Mouse (Mus musculus): ENCODE measurements at regions not wholly inside any gene's neighbourhood (a gene's known extent, or its start where the extent isn't known, plus 50 kb on each side); places are given as distances from the start of the nearest gene placed in this dataset.
"Not testable (repeated sequence)": the region's sequence is repeated elsewhere in the genome, so short reads cannot be mapped to it uniquely, and the experiment has no call there.

DNA sequence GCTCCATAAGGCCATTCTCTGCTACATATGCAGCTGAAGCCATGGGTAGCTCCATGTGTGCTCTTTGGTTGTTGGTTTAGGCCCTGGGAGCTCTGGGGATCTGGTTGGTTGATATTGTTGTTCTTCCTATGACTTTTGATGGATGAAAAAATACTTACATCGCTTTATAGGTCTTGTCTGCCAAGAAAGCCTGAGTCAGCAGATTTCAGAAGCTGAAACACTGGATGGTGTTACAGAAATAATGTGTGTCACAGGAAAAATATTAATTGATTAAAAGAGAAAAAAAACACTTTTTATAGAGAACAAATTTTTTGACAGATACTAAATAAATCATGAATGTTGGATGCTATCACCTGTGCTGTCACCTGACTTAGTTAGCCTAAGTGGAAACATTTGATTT lies 52.4 kb upstream of the Plxna2 start:
- no peak for DNase-seq (ENCODE audit: low spot score)

DNA sequence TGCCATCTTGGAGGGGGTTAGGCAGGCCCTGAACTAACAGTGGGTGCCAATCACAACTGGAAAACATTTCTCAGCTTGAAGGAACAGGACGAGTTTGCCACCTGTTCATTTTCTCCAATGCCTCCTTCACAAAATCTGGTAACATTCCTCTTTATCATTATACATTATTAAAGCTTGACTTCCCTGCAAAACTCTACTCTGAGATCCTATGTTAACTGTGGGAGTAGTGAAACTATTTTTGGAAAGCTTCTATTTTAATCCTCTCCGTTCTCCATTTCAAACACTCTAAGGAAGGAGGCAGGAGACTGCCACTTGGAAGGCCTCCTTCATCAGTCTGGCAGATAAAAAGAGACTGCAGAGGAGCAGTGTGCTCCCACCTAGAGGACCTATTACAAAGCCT lies 54.1 kb upstream of the Plxna2 start:
- DNase-seq (ENCODE audit: low spot score) = no peak

DNA sequence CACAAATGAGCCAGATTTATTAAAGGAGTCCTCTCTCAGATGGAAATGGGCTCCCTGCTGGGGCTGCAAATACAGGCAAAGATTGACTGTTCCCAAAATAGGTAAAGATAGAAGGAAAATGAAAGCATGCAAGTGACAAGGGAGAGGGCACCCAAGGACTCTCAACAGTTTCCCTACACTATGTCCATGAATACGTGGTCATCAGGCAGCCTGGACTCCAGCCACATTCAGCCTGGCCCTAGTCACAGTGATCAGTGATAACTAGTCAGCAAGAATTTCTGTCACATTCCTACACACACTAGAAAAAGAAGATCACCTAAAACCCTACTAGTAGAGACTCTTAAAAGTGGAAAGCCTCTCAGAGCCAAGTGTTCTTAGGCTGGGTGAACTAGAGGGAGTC lies 56.9 kb upstream of the Plxna2 start:
- no peak for DNase-seq (ENCODE audit: low spot score)

DNA sequence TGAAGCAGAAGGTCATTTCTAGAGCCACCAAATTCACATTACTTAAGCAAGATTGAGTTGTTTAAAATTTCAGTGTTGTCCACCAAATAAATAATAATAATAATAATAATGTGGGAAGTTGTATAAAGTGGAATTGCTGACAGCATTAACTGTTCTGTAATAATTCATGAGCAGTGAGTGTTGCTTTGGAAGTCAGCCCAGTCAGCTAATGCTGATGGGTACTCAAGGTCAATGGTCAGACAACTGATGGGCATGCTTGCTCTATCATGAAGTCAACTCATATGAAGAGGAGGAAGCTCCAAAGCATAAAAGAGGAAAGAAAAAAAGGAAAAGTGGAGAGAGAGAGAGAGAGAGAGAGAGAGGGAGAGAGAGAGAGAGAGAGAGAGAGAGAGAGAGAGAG lies 69.4 kb upstream of the Plxna2 start:
- DNase-seq (ENCODE audit: low spot score) = no peak

DNA sequence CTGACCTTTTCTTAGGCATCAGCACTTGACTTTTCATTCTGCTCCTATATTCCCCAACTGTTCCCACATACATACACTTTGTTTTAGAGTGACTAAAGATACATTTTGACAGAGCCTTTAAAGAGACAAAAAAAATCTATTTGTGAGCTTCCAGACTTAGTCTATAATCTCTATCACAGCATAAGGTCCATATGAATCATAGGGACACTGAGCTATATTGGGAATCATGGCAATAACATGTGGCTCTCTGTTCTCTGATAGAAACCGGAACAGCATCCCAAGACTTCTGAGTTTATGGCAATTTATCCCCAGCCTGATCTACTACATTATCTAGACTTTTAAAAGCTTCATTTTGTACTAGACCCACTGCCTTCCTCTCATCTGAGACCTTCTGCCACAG lies 69.8 kb upstream of the Plxna2 start:
- no peak for DNase-seq (ENCODE audit: low spot score)

DNA sequence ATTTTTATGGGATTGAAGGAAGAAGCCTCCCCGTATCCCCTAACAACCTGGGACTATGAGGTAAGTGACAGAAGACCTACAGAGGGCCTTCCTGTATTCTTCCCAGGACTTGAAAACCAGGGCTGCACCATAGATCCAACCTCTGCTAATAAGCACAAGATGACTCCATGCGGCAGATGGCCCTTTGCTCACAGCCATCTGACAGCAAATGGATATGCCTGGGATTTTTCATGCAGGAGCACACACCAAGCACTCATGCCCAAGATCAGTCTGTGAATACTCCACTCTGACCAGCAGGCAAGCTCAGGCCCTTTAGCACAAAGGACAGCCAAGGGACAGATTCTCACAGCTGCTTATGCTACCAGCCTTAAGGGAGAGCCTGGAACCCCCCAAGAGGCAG lies 77.1 kb upstream of the Plxna2 start:
- DNase-seq (ENCODE audit: low spot score) = no peak

DNA sequence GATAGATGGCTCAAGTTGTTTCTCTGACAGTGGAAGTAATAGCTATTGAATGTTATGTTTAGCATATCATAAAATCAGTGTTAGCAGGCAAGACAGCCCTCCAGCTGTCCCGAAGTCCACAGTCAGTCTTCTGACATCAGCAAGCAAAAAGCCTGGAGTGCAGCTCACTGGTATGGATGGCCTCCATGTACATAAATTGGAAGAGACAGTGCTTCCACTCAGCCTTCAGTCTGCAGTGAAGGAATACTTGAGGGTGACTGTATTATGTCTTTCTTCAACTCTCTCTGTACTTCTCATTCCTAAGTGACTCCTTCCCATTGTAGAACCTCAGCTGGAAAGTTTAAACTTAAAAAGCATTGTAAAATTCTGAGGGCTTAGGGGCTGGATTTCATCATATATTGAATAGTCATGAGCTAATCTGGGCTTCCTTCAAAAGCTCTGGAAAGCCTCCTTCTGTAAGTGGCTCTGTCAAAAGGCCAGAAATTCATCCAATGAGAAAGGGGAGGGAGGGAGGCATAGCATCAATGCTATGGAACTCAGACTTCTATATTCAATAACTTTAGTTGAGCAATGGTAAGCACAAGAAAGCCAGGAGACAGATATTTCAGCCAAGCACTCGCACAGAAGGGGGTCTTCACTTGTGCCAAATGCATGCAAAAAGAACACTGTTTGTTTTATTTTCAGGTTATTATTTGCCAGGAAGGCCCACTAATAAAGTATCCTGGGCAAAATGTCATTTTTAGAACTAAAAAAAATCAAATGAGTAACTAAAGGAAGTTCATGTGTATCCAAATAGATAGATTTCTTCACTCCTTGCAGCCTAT lies 90.5 kb upstream of the Plxna2 start:
- no peak for DNase-seq (ENCODE audit: low spot score)

DNA sequence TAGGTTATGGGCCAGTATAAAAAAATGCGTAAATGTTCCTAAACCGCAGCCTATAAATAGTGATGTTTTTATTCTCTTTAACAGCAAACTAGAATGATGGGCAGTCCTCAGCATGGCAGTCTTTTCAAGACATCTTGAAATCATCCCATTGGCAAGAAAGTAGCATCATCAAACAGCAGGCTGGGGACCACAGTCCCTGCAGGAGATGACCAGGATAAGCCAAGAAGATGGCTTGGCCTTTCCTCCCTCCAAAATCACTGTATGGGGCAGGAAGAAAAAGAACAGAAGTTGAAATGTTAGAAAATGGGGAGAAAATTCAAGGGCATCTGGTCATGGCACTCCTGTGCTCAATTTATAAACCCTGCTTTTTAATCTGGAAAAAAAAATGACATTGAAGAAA lies 93.0 kb upstream of the Plxna2 start:
- no peak for DNase-seq (ENCODE audit: low spot score)

DNA sequence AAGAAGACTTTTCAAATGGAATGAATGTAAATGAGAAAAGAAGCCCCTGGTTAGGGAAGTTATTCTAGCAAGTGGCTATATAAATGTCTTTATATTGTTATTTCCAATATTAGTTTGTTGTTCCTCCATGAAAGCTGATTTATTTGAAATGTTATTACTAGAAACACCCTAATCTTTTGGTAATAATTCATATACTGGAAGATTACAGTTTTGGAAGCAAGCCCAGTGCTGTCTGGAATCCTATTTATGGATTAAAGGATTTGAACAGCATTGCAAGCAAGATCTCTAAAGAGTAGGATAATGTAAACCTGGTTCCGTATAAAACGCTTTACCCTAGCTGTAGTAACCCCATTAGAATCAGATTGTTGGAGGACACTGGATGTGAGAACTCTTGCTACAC lies 96.8 kb upstream of the Plxna2 start:
- DNase-seq (ENCODE audit: low spot score) = no peak

DNA sequence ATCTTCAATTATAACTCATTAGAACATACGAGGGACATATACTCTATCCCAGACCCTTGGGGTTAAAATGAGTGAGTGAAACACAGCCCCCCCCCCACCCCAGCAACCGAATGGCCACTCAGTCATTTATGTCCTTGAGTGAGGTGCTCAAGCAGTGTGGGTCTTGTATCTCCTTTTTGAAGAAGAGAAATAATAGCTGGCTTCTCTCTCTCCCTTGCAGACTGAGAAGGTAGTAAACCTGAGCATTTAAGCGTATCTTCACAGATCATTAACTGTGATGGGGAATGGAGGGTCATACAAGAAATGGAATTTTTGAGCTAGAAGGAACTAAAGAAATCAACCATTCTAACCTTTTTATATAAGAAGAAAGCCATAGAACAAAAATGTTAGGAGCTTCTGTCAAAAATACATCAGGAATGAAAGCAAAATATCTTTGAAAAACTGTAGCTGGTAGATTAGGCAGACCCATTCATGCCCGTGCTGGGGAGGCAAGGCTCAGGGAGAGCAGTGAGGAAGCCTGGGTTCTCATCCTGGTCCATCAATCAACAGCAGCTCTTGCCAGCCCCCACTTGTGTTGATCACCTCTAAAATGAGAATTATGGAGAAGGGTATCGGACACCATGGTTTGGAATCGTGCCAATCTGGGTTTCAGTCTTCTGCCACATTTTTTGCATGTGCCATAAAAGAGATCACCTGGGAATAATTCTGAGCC lies 98.4 kb upstream of the Plxna2 start:
- DNase-seq (ENCODE audit: low spot score) = no peak

DNA sequence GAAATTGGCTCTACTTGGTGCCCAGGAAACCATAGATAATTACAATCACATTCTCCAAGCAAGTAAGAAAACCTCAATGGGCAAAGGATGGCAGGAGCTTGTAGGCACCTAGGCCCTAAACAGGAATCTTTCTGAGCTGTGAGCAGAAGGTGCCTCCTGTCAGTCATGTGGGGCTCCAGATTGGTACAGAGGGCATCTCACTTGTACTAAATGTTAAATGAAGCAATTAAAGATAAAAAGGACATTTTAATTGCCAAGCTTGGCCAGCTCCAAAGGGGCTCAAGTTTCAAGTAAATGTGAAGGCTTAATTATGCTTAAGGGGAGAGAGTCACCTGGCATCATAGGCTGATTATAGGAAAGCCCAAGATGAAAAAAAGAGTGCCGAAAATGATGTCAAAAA lies 101.9 kb upstream of the Plxna2 start:
- DNase-seq (ENCODE audit: low spot score) = no peak

DNA sequence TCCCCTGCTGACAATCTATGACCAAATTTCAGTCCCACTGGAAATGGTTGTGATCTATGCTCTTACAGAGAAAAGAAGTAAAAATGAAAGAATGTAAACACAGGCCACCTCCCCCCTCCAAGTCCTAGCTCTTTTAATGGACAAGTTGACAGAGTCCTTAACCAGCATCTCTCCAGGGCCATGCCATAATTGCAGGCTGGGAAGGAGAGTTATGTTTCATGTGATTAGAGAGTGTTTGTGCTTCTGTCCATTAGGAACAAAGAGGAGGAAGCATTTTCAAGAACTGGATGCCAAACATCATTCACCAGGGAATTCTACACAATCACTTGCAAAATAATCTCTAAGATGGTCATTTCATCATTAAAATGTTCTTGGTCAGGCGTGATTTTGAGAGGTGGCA lies 109.7 kb upstream of the Plxna2 start:
- peak; percentile 12 for DNase-seq (ENCODE audit: low spot score)

DNA sequence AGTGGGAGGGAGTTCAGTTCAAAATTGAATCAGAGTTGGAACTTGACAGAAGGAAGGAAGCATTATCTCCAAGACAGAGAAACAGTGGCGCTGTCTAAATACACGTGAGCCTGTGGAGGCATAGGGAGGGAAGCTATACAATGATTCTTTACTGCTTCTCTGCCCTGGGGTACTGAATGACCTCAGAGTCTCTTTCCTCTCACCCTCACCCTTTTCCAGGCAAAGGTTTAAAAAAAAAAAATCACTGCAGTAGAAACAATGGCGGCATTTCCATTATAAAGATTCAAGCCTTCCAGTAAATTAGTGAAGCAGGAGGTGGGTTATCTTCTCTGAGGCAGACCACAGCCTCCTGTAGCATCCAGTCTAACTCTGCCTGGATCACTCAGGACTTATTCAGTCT lies 112.2 kb upstream of the Plxna2 start:
- no peak for DNase-seq (ENCODE audit: low spot score)

DNA sequence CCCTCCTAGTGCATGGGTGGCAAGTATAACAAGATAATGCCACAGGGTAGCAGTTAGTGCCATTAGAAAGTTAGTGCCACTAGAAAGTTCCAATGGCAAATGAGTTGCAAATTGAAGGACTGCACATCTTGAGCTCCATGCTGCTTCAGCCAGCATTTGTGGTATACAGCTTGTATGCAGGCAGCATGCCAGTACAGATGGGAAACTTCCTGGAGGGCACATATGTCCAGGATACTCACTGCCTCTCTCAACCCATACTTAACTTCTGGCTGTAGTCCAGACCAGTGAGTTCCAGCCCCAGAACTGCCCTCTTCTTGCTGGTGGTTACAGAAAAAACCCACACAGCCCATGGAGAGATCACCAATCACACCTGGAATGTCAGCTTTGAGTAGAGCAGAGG lies 113.8 kb upstream of the Plxna2 start:
- DNase-seq (ENCODE audit: low spot score) = no peak

DNA sequence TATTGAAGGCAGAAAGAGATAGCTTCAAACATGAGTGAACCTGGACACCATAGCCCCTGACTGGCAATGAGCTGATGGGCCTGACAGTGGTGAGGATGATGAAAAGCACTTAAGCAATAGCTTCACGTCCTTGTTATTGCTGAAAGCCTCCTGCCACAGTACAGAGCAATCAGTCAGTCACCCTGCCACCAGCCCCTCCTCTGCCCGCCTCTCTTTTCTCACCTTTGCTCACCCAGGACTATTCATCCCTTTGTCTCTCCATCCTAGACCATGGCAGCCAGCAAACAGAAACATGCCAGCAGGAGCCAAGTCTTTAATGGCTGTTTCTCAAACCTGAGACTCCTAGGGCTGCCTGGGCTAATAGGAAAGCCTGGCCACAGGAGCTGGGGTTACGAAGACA lies 114.5 kb upstream of the Plxna2 start:
- no peak for DNase-seq (ENCODE audit: low spot score)

DNA sequence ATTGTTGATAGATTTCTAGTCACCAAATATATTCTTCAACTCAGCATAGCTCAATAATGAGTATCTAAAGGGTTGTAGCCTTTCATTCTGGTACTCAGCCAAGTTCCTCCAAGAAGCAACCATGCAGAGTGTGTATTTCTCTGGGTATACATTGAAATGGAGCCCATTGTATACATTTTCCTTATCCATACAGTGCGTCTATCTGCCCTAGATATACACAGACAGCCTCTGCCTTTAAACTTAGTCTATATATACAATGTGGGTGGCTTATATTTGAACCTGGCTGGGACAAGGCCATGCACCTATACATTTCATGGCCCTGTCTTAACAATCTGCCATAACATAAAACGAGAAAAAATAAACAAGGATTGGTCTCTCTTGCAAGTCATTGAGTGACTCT lies 121.6 kb upstream of the Plxna2 start:
- DNase-seq (ENCODE audit: low spot score) = no peak

DNA sequence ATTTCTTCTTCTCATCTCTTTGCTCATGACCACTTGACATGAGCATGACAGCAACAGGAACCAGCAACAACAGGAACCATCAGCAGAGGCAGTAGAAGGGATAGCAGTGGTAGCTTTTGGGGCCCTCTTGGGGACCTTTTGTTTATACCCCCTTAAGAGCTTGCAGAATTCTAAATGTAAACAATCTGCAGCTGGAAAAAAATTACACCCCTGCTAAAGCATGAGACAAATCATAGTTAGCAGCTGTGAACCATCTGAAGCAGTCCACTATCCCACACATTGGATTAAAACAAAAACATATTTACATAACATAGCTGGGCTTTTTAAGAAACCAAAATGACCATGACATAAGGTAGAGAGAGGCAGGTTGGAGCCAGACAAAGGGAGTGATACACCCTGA lies 126.9 kb upstream of the Plxna2 start:
- DNase-seq (ENCODE audit: low spot score) = no peak

DNA sequence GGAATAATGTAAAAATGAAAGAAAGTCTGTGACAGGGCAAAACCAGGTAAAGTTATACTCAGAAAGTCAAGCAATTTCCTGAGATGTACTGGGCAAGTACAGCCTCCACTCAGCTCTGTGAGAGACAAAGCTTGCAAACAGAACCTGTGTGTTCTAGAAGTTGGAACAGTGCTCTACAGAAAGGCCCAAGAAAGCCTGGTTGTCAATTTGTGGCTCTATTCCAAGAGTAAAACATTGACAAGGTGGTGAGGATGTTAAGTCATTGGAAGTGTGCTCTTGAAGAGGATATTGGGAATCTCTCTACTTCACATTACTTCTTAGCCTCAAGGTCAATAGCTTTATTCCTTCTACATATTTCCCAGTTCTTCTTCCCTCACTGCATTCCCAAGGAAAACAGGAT lies 129.9 kb upstream of the Plxna2 start:
- DNase-seq (ENCODE audit: low spot score) = no peak

DNA sequence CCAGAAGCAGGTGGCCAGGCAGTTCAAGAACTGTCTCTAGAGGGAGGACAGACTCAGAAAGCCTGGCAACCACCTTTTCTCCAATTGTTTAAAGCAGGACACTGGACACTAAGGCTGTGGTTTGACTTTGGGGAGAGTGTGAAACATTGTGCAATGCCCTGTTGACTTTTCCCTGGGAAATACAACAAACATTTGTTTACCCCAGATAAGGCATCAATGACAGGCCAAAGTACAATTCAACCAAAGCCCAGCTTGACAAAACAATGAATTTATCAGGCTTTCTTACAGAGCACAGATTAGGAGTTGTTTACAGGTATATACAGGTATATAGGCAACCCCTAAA lies 135.3 kb upstream of the Plxna2 start:
- DNase-seq (ENCODE audit: low spot score) = no peak

DNA sequence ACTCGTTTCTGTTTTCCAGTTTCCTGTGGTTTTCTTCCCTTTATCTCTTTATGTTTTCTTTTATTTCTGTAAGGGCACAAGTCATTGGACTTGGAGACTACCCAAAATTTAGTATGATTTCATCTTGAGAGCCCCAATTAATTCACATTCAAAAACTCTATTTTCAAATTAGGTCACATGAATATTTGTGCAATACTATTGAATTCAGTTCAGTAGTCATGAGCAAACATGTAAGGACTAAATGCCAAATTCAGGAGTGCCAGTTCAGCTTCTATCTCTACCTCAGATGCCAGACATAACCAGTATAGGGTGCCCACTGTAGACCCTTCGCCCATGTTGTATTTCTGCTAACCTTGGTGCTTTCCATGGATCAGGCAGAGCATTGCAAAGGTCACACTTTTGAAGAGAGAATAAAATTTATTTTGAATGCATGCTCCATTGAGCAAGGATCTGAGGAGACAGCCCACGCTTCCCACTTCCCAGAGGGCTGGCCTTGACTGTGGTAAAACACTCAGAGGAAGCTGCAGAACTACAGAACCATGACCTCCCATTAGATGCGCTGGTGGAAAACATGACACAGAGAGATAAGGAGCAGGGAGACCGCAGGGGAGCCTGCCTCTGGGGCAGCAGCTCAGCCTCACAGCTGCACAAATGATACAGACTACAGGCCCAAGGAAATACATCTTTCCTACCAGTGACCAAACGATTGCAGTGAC lies 135.9 kb upstream of the Plxna2 start:
- no peak for DNase-seq (ENCODE audit: low spot score)

DNA sequence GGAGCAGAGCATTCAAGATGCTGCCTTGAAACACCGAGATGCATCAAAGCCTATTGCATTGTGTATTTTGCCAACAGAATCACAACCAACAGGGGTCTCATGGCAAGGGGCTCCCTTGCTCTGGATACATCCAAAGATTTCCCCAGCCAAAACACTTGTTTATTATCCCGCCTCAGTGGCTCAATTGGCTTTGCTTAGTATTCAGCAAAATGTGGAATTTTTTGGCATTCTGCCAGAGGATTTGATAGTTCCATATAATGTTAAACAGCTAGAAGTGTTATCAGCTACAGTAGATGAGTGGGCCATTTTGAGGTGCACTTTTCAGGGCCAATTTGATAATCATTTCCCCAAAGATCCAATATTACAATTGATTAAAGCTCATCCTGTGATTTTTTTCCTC lies 146.7 kb upstream of the Plxna2 start:
- not testable (repeated sequence) for DNase-seq (ENCODE audit: low spot score)

DNA sequence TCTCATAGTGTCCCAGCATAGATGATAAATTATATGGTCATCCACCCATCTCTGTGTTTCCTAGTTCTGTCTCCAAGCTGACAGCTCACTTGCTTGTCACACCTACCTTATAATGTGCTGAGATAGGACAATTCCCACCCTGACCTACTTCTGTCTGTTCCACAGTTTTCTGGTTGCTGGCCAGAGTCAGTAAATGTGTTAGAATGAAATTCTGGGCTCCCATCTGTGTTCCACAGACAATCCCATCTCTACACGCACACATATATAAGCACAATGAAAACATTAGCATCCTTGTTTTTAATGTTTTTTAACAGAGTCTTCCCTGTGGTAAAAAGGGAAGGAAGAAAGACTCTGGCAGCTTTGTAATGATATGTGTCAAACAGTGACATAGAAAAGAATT lies 165.5 kb upstream of the Plxna2 start:
- no peak for DNase-seq (ENCODE audit: low spot score)

DNA sequence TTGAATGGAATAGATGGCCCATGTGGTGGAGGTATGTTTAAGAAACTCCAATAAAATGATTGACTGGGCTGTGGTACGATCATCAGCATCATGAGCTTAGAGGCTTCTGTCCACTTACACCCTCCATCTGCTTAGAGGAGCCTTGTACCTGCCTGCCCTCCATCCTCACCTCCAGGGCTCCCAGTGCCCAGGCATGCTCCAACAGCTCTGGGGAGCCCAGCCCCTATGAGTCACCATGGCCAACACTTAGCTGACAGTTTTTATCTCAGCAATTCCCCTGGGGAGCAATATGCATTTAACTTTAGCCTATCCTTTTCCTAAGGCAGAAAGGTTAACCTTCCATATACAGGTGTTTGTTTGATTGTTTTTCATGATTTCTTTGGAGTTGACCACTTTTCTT lies 174.3 kb upstream of the Plxna2 start:
- DNase-seq (ENCODE audit: low spot score) = no peak
